Mouse (Mus musculus) olfactory bulb, adult 2 months (tissue): ENCODE results near the gene Pnp2.

Source experiments
- CTCF ChIP-seq: fragments of 200-500 bp; IDR thresholded peaks from 2 replicates; pipeline ENCODE4 v1.5.1; 2012; ENCODE audit warnings: low read depth, mild to moderate bottlenecking, low read length, moderate library complexity; ENCODE audit not compliant: insufficient read depth
- POLR2A ChIP-seq: fragments of 200-500 bp; IDR thresholded peaks from 2 replicates; pipeline ENCODE4 v1.6.1; 2012; ENCODE audit warnings: mild to moderate bottlenecking, low read depth, low read length, moderate library complexity; ENCODE audit not compliant: insufficient read depth

DNA sequence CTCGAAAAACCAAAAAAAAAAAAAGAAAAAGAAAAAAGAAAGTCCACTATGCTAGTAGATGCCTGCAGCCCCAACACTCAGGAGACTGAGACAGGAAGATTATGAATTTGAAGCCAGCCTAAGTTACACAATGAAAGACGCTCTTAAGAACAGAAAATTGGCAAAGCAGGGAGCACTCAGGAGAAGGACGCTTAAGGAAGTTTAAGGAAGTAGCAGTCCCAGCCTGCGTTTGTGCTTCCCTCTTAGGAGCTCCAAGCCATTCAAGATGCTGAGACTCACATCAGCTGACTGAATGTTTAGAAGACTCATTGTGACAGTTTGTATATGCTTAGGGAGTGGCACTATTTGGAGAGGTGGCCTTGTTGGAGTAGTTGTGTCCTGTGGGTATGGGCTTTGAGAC, 47.7 kb upstream of the Pnp2 start:
- no peak for TF ChIP-seq POLR2A
- TF ChIP-seq CTCF: no peak
